Mouse (Mus musculus) ES-Bruce4 (cell line): ENCODE results near the gene Cdh12.

Experiments used
- CTCF ChIP-seq: IDR thresholded peaks from one replicate; pipeline ENCODE4 v1.8.1; 2011; ENCODE audit warnings: low read depth, low read length
- EP300 ChIP-seq: IDR thresholded peaks from 2 replicates; pipeline ENCODE4 v1.6.1; 2011; ENCODE audit warnings: low read depth, low read length; ENCODE audit not compliant: insufficient read depth
- POLR2A ChIP-seq: IDR thresholded peaks from one replicate; pipeline ENCODE4 v1.8.1; 2011; ENCODE audit warnings: low read length; ENCODE audit not compliant: insufficient read depth

DNA sequence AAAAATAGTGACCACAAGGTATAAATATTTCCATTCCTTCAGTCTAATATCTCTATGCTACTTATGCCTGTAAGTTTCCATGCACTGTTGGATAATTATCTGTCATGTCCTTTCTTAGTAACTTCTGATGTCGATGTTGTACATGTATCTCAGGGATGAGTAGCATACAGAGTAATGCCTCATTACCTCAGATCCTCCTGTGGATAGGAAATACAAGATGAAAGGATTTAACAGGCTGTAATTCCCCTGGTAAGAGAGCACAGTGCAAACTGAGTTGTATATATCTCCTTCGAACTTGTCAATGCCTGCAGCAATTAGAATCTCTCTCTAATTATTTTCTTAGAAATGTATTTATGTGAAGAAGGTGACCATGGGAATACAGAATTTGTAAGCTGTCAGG is 233.7 kb downstream of the Cdh12 start:
- no peak for TF ChIP-seq CTCF
- TF ChIP-seq POLR2A, result no peak
- no peak for TF ChIP-seq EP300
